Mouse (Mus musculus) lung, postnatal 0 days (tissue): ENCODE measurements around the gene Prep. TPM values are rescaled to one million over a fixed set of nuclear protein-coding genes. Genes with fewer than 3 reads are reported as not detected.
"Not testable (repeated sequence)": the region's sequence is repeated elsewhere in the genome, so short reads cannot be mapped to it uniquely, and the experiment has no call there.

Experiments
- ATAC-seq: fragments of 200-750 bp; cut with Nextera tagmentation; 2 replicates; pipeline ENCODE4 v1.8.0; 2017; ENCODE audit warnings: moderate library complexity
- DNase-seq: peaks from one replicate; pipeline ENCODE4 v3.0.0-alpha.2; 2016; ENCODE audit warnings: low spot score
- H3K27ac ChIP-seq: fragments of 300-500 bp; sonication (generic); 2 replicates; pipeline ENCODE4 v1.5.1; 2014; ENCODE audit warnings: antibody characterized with exemption, mild to moderate bottlenecking, low read length, mixed read lengths
- H3K27me3 ChIP-seq: fragments of 300-500 bp; sonication (generic); replicated peaks from 2 replicates; pipeline ENCODE4 v1.6.1; 2014; ENCODE audit warnings: low read length, mixed read lengths; ENCODE audit not compliant: insufficient read depth
- H3K36me3 ChIP-seq: fragments of 300-500 bp; sonication (generic); 2 replicates; pipeline ENCODE4 v1.6.1; 2014; ENCODE audit warnings: low read length, mixed read lengths; ENCODE audit not compliant: insufficient read depth
- H3K4me1 ChIP-seq: fragments of 300-500 bp; sonication (generic); 2 replicates; pipeline ENCODE4 v1.6.1; 2014; ENCODE audit warnings: antibody characterized with exemption, low read depth, low read length, mixed read lengths; ENCODE audit not compliant: insufficient read depth
- H3K4me2 ChIP-seq: fragments of 300-500 bp; sonication (generic); replicated peaks from 2 replicates; pipeline ENCODE4 v1.6.1; 2014; ENCODE audit warnings: low read depth, mild to moderate bottlenecking, low read length, moderate library complexity, mixed read lengths
- H3K4me3 ChIP-seq: fragments of 300-500 bp; sonication (generic); 2 replicates; pipeline ENCODE4 v1.5.1; 2014; ENCODE audit warnings: low read depth, low read length
- H3K9ac ChIP-seq: fragments of 300-500 bp; sonication (generic); replicated peaks from 2 replicates; pipeline ENCODE4 v1.6.1; 2014; ENCODE audit warnings: low read depth, mild to moderate bottlenecking
- H3K9me3 ChIP-seq: fragments of 300-500 bp; sonication (generic); 2 replicates; pipeline ENCODE4 v1.6.1; 2016; ENCODE audit warnings: low read length, mixed read lengths
- CTCF ChIP-seq: IDR thresholded peaks from 2 replicates; pipeline ENCODE4 v1.5.1; 2016; ENCODE audit warnings: antibody characterized with exemption, mild to moderate bottlenecking
- EP300 ChIP-seq: IDR thresholded peaks from 2 replicates; pipeline ENCODE4 v1.6.1; 2016; ENCODE audit warnings: antibody characterized with exemption, mild to moderate bottlenecking, control low read depth
- WGBS: fragments of 180-500 bp; shearing (Covaris S2); extraction: QIAGEN DNeasy Blood & Tissue Kit; methylation state at CpG from one replicate; pipeline ENCODE4 v1.1.7; 2014; 5-methylcytosine and 5-hydroxymethylcytosine counted together
- polyA plus RNA-seq: library from polyadenylated mRNA; unstranded; fragments of >200 nt; fragmentation: Nextera tagmentation; extraction: Ambion mirVana; gene quantifications from 2 replicates; pipeline ENCODE4 v1.2.1, GENCODE M21; 2015

The Prep gene
- polyA plus RNA-seq, 1 experiment from 2014 or later, result 20.1 TPM

- DNase-seq (peak; percentile 72), ATAC-seq (peak; percentile 47)
- Histone ChIP-seq H3K27ac (peak overlapping the region; percentile 59), H3K27me3 (no peaks in the 10 kb centered on the region), H3K9me3 (no peaks in the 10 kb centered on the region), H3K4me2 (no peak overlapping the region), H3K4me3 (no peak overlapping the region), H3K9ac (no peak overlapping the region), H3K36me3 (no peaks in the 10 kb centered on the region), H3K4me1 (peaks cover 25% of the 10 kb centered on the region)
- TF ChIP-seq CTCF (peak; percentile 66), EP300 (no peak)
- WGBS, result 27% methylated on average over 2 of the region's 2 CpGs
These were observed 15.7 kb downstream of the Prep start for GRCm38 (mm10) chr10:45082730-45083129.

GRCm38 (mm10) chr10:45084002-45084401 lies 17.0 kb downstream of the Prep start:
- not testable (repeated sequence) for H3K27me3 ChIP-seq, H3K4me3 ChIP-seq, H3K9ac ChIP-seq, DNase-seq, H3K4me2 ChIP-seq, H3K9me3 ChIP-seq, H3K36me3 ChIP-seq, H3K27ac ChIP-seq, ATAC-seq
- 55% methylated on average over 7 of the region's 7 CpGs for WGBS
- H3K4me1 ChIP-seq, result peaks cover 18% of the 10 kb centered on the region; the same call in 1 of the 2 replicates

GRCm38 (mm10) chr10:45084471-45084870 lies 17.5 kb downstream of the Prep start:
- DNase-seq, result no peak
- H3K9ac ChIP-seq, result no peak overlapping the region
- 51% methylated on average over 3 of the region's 3 CpGs for WGBS
- H3K36me3 ChIP-seq, result no peaks in the 10 kb centered on the region
- H3K27ac ChIP-seq, result no peak overlapping the region
- peaks cover 18% of the 10 kb centered on the region; the same call in 1 of the 2 replicates for H3K4me1 ChIP-seq
- no peak for TF ChIP-seq CTCF
- TF ChIP-seq EP300, result no peak
- ATAC-seq, result no peak
- H3K4me3 ChIP-seq, result no peak overlapping the region
- H3K4me2 ChIP-seq, result no peak overlapping the region
- no peaks in the 10 kb centered on the region for H3K9me3 ChIP-seq
- H3K27me3 ChIP-seq, result no peaks in the 10 kb centered on the region

- Histone ChIP-seq H3K9ac (no peak overlapping the region), H3K27ac (no peak overlapping the region), H3K27me3 (no peaks in the 10 kb centered on the region), H3K4me3 (no peak overlapping the region), H3K36me3 (no peaks in the 10 kb centered on the region), H3K9me3 (no peaks in the 10 kb centered on the region), H3K4me2 (no peak overlapping the region), H3K4me1 (peaks cover 17% of the 10 kb centered on the region; the same call in 1 of the 2 replicates)
- no peak for TF ChIP-seq EP300
- no peak for TF ChIP-seq CTCF
- 59% methylated on average over 2 of the region's 2 CpGs for WGBS
- ATAC-seq, result no peak
- DNase-seq, result no peak
These were observed 18.3 kb downstream of the Prep start for GRCm38 (mm10) chr10:45085315-45085714.

- no peak for TF ChIP-seq EP300
- TF ChIP-seq CTCF, result peak; percentile 67
- no peak overlapping the region for H3K4me2 ChIP-seq
- H3K9ac ChIP-seq, result no peak overlapping the region
- H3K9me3 ChIP-seq, result no peaks in the 10 kb centered on the region
- H3K36me3 ChIP-seq, result no peaks in the 10 kb centered on the region; the same call in 1 of the 2 replicates
- peak; percentile 41 for DNase-seq
- H3K27me3 ChIP-seq, result no peaks in the 10 kb centered on the region
- 49% methylated on average over 5 of the region's 5 CpGs for WGBS
- no peak for ATAC-seq
- no peak overlapping the region for H3K27ac ChIP-seq
- H3K4me3 ChIP-seq, result no peak overlapping the region
- peaks cover 10% of the 10 kb centered on the region; the same call in 1 of the 2 replicates for H3K4me1 ChIP-seq
These were observed 19.6 kb downstream of the Prep start for GRCm38 (mm10) chr10:45086637-45087036.

- H3K9ac ChIP-seq, result no peak overlapping the region
- 54% methylated on average over 8 of the region's 8 CpGs for WGBS
- no peaks in the 10 kb centered on the region for H3K27me3 ChIP-seq
- H3K9me3 ChIP-seq, result no peaks in the 10 kb centered on the region
- ATAC-seq (peak; percentile 94), DNase-seq (peak; percentile 77)
- peaks cover 12% of the 10 kb centered on the region for H3K36me3 ChIP-seq
- H3K4me2 ChIP-seq, result no peak overlapping the region
- no peaks in the 10 kb centered on the region for H3K4me1 ChIP-seq
- peak; percentile 90 for TF ChIP-seq EP300
- TF ChIP-seq CTCF, result no peak
- peak overlapping the region; percentile 44 for H3K27ac ChIP-seq
- H3K4me3 ChIP-seq, result no peak overlapping the region
These were observed 24.6 kb downstream of the Prep start for GRCm38 (mm10) chr10:45091462-45092079.
